In the genomic region with DNA sequence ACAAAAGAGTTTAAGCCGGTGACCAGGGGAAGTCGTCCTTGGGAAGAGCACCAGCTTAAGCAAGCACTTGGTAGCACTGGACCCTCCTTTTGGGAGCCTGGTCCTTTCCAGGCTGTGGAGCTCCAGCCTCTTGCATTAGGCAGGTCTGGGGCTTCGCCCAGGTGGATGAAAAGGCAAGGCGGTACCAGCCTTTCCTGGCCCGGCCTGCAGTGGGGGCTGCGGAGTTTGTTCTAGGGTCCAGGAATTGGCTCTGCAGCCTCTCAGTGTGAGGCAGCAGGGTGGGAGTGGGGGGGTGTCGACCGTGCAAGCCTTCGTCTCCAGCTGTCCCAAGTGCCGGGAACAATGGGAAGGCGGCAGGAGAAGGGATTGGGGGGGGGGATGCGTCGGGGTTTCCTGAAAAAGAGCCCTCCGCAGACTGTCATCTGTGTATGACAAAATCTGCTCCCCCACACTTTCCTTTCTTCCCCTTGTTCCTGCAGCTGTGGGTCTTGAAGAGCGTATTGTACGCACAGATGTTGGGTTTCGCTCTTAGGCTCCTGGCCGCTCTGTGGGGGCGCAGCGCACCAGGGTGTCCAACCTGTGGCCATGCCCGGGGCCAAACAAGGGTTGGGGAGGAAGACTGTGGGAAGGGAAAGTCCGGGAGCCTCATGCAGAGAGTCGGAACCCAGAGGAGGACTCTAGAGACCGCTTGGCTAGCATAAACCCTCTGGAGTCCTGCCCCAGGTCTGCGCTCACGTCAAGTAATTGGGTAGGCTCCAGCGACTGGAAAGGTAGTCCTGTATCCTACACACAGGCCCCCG, we compare ENCODE assay signal across 8 mouse cellular contexts.
DNase-seq lines count a peak whose midpoint lies in the region; ATAC-seq and TF ChIP-seq lines count a peak whose summit lies in the region.

No protein-coding gene starts in this region.

- 6% methylated on average over 28 of the region's 28 CpGs for WGBS in heart, embryonic 13.5 days
- WGBS in hindbrain, embryonic 12.5 days, result 4% methylated on average over 28 of the region's 28 CpGs
- 8% methylated on average over 28 of the region's 28 CpGs for WGBS in midbrain, postnatal 0 days
- WGBS in kidney, adult 2 months, result 5% methylated on average over 28 of the region's 28 CpGs

- no peak for TF ChIP-seq POLR2A in brain, embryonic 14.5 days (IDR thresholded peaks at IDR 0.05; ENCODE audit: borderline replicate concordance, extremely low read depth, insufficient read depth, insufficient read length, poor library complexity, severe bottlenecking)
- TF ChIP-seq POLR2A in kidney, adult 2 months (IDR thresholded peaks at IDR 0.05; ENCODE audit: low read depth, low read length), result no peak

- H3K4me1 ChIP-seq in heart, embryonic 13.5 days, result peaks cover 29% of the 10 kb centered on the region
- H3K4me1 ChIP-seq in hindbrain, embryonic 12.5 days, result peaks cover 50% of the 10 kb centered on the region
- H3K4me1 ChIP-seq in midbrain, postnatal 0 days (ENCODE audit: insufficient read depth, low read length), result peaks cover 15% of the 10 kb centered on the region; the same call in 1 of the 2 replicates
- H3K4me1 ChIP-seq in kidney, adult 2 months (ENCODE audit: control insufficient read depth, insufficient read depth, low read length), result no peaks in the 10 kb centered on the region

- DNase-seq in heart, adult 18-20 months, result no peak
- peak; percentile 76 for DNase-seq in brain, embryonic 14.5 days (ENCODE audit: low read depth)
- DNase-seq in midbrain, postnatal 0 days (ENCODE audit: low spot score), result no peak
- no peak for DNase-seq in gastrocnemius, postnatal 4 days (ENCODE audit: low spot score in 2 of 2)
- no peak for DNase-seq in kidney, adult 2 months
- DNase-seq in ovary, adult 18-20 months (ENCODE audit: low spot score), result no peak

- H3K4me3 ChIP-seq in heart, embryonic 13.5 days, result peak overlapping the region; percentile 66
- H3K4me3 ChIP-seq in hindbrain, embryonic 12.5 days, result peak overlapping the region; percentile 81
- peak overlapping the region; percentile 74 for H3K4me3 ChIP-seq in midbrain, postnatal 0 days (ENCODE audit: low read depth, low read length)
- H3K4me3 ChIP-seq in kidney, adult 2 months (ENCODE audit: insufficient read depth, low read depth, low read length), result no peak overlapping the region

- H3K27me3 ChIP-seq in heart, embryonic 13.5 days (replicated peaks), result peaks cover 98% of the 10 kb centered on the region
- peaks cover 38% of the 10 kb centered on the region for H3K27me3 ChIP-seq in hindbrain, embryonic 12.5 days
- H3K27me3 ChIP-seq in midbrain, postnatal 0 days (ENCODE audit: insufficient read depth, low read length), result no peaks in the 10 kb centered on the region
- peaks cover 4% of the 10 kb centered on the region for H3K27me3 ChIP-seq in kidney, adult 2 months (replicated peaks; ENCODE audit: control insufficient read depth, insufficient read depth, low read length)

- H3K36me3 ChIP-seq in heart, embryonic 13.5 days, result no peaks in the 10 kb centered on the region
- no peaks in the 10 kb centered on the region for H3K36me3 ChIP-seq in hindbrain, embryonic 12.5 days
- no peaks in the 10 kb centered on the region for H3K36me3 ChIP-seq in midbrain, postnatal 0 days (ENCODE audit: insufficient read depth, low read length)
- H3K36me3 ChIP-seq in kidney, adult 2 months (ENCODE audit: control insufficient read depth, insufficient read depth, low read length), result no peaks in the 10 kb centered on the region

- no peak overlapping the region for H3K9ac ChIP-seq in heart, embryonic 13.5 days
- peak overlapping the region; percentile 59; the same call in 1 of the 2 replicates for H3K9ac ChIP-seq in hindbrain, embryonic 12.5 days
- peak overlapping the region; percentile 92 for H3K9ac ChIP-seq in midbrain, postnatal 0 days (replicated peaks; ENCODE audit: low read length, poor library complexity, severe bottlenecking)

- peak; percentile 27; the same call in 1 of the 2 replicates for TF ChIP-seq CTCF in brain, embryonic 14.5 days (IDR thresholded peaks at IDR 0.05; ENCODE audit: borderline replicate concordance, extremely low read depth, insufficient read depth, insufficient read length)
- no peak for TF ChIP-seq CTCF in midbrain, postnatal 0 days (IDR thresholded peaks at IDR 0.05)
- no peak for TF ChIP-seq CTCF in kidney, adult 2 months (conservative IDR thresholded peaks at IDR 0.05; ENCODE audit: insufficient read depth, insufficient read length, low read depth, low read length)

- no peaks in the 10 kb centered on the region for H3K9me3 ChIP-seq in heart, embryonic 13.5 days
- H3K9me3 ChIP-seq in hindbrain, embryonic 12.5 days (replicated peaks), result no peaks in the 10 kb centered on the region
- no peaks in the 10 kb centered on the region for H3K9me3 ChIP-seq in midbrain, postnatal 0 days (ENCODE audit: low read length)

- H3K4me2 ChIP-seq in heart, embryonic 13.5 days, result peak overlapping the region; percentile 91
- peak overlapping the region; percentile 83 for H3K4me2 ChIP-seq in hindbrain, embryonic 12.5 days (replicated peaks)
- peak overlapping the region; percentile 88 for H3K4me2 ChIP-seq in midbrain, postnatal 0 days (ENCODE audit: low read depth, low read length, poor library complexity, severe bottlenecking)

- H3K27ac ChIP-seq in heart, embryonic 13.5 days (replicated peaks), result no peak overlapping the region
- peak overlapping the region; percentile 71 for H3K27ac ChIP-seq in hindbrain, embryonic 12.5 days
- H3K27ac ChIP-seq in midbrain, postnatal 0 days (ENCODE audit: low read depth, low read length), result peak overlapping the region; percentile 98
- no peak overlapping the region for H3K27ac ChIP-seq in kidney, adult 2 months (ENCODE audit: insufficient read depth, low read depth, low read length)

- no peak for ATAC-seq in heart, embryonic 13.5 days (ENCODE audit: extremely low read depth, insufficient number of reproducible peaks, low FRiP score, low TSS enrichment)
- no peak; the same call in 1 of the 2 replicates for ATAC-seq in hindbrain, embryonic 12.5 days (ENCODE audit: low FRiP score)
- ATAC-seq in midbrain, postnatal 0 days (ENCODE audit: low FRiP score), result no peak

Comparison
In these comparisons a context has a peak if more than half of its experiments do, and no peak if none do; other contexts are left out.
1. H3K27ac ChIP-seq: peak in hindbrain, embryonic 12.5 days (single experiment) and midbrain, postnatal 0 days (single experiment); none in heart, embryonic 13.5 days (single experiment) and kidney, adult 2 months (single experiment).
2. Peak in every context shown above with its lines, with median percentiles within 50 percentile points of each other: H3K4me2 ChIP-seq.